In the genomic region with DNA sequence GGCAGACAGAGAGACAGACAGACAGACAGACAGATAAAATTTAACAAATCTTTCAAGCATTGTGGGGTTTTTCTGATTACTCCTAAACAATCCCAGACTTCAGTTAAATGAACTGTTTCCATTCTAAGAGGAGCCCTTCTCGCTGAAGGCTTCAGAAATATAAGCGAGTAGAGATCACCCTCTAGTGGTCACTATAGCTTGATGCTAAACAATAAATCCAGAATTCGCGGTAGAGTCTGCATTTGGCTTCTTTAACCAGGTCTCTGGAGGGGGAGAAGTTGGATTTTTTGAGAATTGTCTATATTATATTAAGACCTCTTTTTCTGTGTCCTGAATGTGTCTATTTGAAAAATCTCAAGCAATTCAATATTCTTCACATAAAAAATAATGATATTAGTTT, we compare ENCODE assay signal across 8 mouse cellular contexts. TPM values are rescaled to one million over a fixed set of nuclear protein-coding genes. Genes with fewer than 3 reads are reported as not detected.
A peak's percentile ranks its signal among the peaks of the same experiment; 100 is the strongest.
DNase-seq lines count a peak whose midpoint lies in the region; ATAC-seq and TF ChIP-seq lines count a peak whose summit lies in the region.

No protein-coding gene starts in this region.

- ATAC-seq in liver, postnatal 0 days = no peak
- ATAC-seq in liver, embryonic 12.5 days = no peak
- no peak for ATAC-seq in erythroblast, adult 5-6 weeks (replicated peaks; ENCODE audit: low FRiP score, poor library complexity, severe bottlenecking)

- H3K4me3 ChIP-seq in liver, postnatal 0 days (ENCODE audit: low read depth, low read length) = no peak overlapping the region
- no peak overlapping the region for H3K4me3 ChIP-seq in liver, embryonic 12.5 days

- no peaks in the 10 kb centered on the region for H3K27me3 ChIP-seq in liver, postnatal 0 days (ENCODE audit: insufficient read depth, low read length)
- no peaks in the 10 kb centered on the region for H3K27me3 ChIP-seq in liver, embryonic 12.5 days (replicated peaks)

- H3K27ac ChIP-seq in liver, postnatal 0 days (ENCODE audit: low read depth) = no peak overlapping the region
- H3K27ac ChIP-seq in liver, embryonic 12.5 days = no peak overlapping the region

- no peaks in the 10 kb centered on the region for H3K36me3 ChIP-seq in liver, postnatal 0 days (replicated peaks; ENCODE audit: insufficient read depth, low read length)
- no peaks in the 10 kb centered on the region for H3K36me3 ChIP-seq in liver, embryonic 12.5 days

- H3K9ac ChIP-seq in liver, postnatal 0 days (replicated peaks) = no peak overlapping the region
- H3K9ac ChIP-seq in liver, embryonic 12.5 days = no peak overlapping the region

- WGBS in liver, postnatal 0 days (ENCODE audit: insufficient replicate concordance) = 4% methylated on average over 4 of the region's 4 CpGs
- 2% methylated on average over 4 of the region's 4 CpGs for WGBS in liver, embryonic 12.5 days (ENCODE audit: insufficient replicate concordance)

- peak; percentile 40 to 72 for DNase-seq in cerebellum, postnatal 10 days
- DNase-seq in cerebellum, postnatal 4 days (ENCODE audit: low spot score in 2 of 2) = no peak
- DNase-seq in liver, postnatal 0 days = no peak
- peak; percentile 88 for DNase-seq in embryo, embryonic 11 days
- DNase-seq in kidney, postnatal 36 days = peak; percentile 2 to 5
- DNase-seq in urinary bladder, postnatal 4 days (ENCODE audit: low spot score in 2 of 2) = no peak

- TF ChIP-seq EP300 in liver, postnatal 0 days (IDR thresholded peaks at IDR 0.05; ENCODE audit: low read depth) = no peak

- H3K4me2 ChIP-seq in liver, postnatal 0 days (ENCODE audit: low read depth, low read length) = no peak overlapping the region
- H3K4me2 ChIP-seq in liver, embryonic 12.5 days = no peak overlapping the region

- no peaks in the 10 kb centered on the region for H3K9me3 ChIP-seq in liver, postnatal 0 days (ENCODE audit: low read length)
- H3K9me3 ChIP-seq in liver, embryonic 12.5 days (replicated peaks) = no peaks in the 10 kb centered on the region

- peak; percentile 63 for TF ChIP-seq CTCF in liver, postnatal 0 days (IDR thresholded peaks at IDR 0.05; ENCODE audit: low read depth)

- no peaks in the 10 kb centered on the region for H3K4me1 ChIP-seq in liver, postnatal 0 days (ENCODE audit: insufficient read depth)
- no peaks in the 10 kb centered on the region for H3K4me1 ChIP-seq in liver, embryonic 12.5 days

RNA-seq across cellular contexts. Expression of a gene that starts 50.4 kb away (rescaled TPM):
- 1.9 and 2.1 TPM in 2 replicates for polyA plus RNA-seq in liver, postnatal 0 days (2015; fragmentation: Nextera tagmentation; extraction: Ambion mirVana)
- 3.4 and 3.7 TPM in 2 replicates for polyA plus RNA-seq in liver, embryonic 12.5 days (2016; fragmentation: Nextera tagmentation; extraction: Ambion mirVana)
- total RNA-seq in erythroblast, adult 5-6 weeks (2015; ENCODE audit: low replicate concordance) = 5.2 and 8.6 TPM in 2 replicates
- 6.2 and 6.4 TPM in 2 replicates for total RNA-seq in erythroblast, adult 5-6 weeks (2017; ENCODE audit: low replicate concordance)

RNA-seq across cellular contexts. Expression of a gene that starts 51.5 kb away (rescaled TPM):
- 3.8 and 4.7 TPM in 2 replicates for polyA plus RNA-seq in liver, postnatal 0 days (2015; fragmentation: Nextera tagmentation; extraction: Ambion mirVana)
- polyA plus RNA-seq in liver, embryonic 12.5 days (2016; fragmentation: Nextera tagmentation; extraction: Ambion mirVana) = 14.0 and 15.2 TPM in 2 replicates
- 27.7 and 28.4 TPM in 2 replicates for total RNA-seq in erythroblast, adult 5-6 weeks (2015; ENCODE audit: low replicate concordance)
- 32.6 and 40.8 TPM in 2 replicates for total RNA-seq in erythroblast, adult 5-6 weeks (2017; ENCODE audit: low replicate concordance)

Comparison
In these comparisons a context has a peak if more than half of its experiments do, and no peak if none do; other contexts are left out.
1. DNase-seq: peak in cerebellum, postnatal 10 days (2 of 2), embryo, embryonic 11 days (single experiment) and kidney, postnatal 36 days (2 of 2); none in cerebellum, postnatal 4 days (0 of 2), liver, postnatal 0 days (single experiment) and urinary bladder, postnatal 4 days (0 of 2).